Mouse (Mus musculus) effector memory CD4-positive, alpha-beta T cell, adult 5 months (primary cell): Measurements from ENCODE around the gene Slc30a7. TPM values are rescaled to one million over a fixed set of nuclear protein-coding genes. Genes with fewer than 3 reads are reported as not detected.

Source experiments
- polyA plus RNA-seq: library from polyadenylated mRNA; unstranded; fragments of 100-300 nt; shearing (Covaris generic); gene quantifications from one replicate; pipeline ENCODE4 v1.2.1, GENCODE M21; 2017

Slc30a7 gene
- 59.2 TPM for polyA plus RNA-seq

DNA sequence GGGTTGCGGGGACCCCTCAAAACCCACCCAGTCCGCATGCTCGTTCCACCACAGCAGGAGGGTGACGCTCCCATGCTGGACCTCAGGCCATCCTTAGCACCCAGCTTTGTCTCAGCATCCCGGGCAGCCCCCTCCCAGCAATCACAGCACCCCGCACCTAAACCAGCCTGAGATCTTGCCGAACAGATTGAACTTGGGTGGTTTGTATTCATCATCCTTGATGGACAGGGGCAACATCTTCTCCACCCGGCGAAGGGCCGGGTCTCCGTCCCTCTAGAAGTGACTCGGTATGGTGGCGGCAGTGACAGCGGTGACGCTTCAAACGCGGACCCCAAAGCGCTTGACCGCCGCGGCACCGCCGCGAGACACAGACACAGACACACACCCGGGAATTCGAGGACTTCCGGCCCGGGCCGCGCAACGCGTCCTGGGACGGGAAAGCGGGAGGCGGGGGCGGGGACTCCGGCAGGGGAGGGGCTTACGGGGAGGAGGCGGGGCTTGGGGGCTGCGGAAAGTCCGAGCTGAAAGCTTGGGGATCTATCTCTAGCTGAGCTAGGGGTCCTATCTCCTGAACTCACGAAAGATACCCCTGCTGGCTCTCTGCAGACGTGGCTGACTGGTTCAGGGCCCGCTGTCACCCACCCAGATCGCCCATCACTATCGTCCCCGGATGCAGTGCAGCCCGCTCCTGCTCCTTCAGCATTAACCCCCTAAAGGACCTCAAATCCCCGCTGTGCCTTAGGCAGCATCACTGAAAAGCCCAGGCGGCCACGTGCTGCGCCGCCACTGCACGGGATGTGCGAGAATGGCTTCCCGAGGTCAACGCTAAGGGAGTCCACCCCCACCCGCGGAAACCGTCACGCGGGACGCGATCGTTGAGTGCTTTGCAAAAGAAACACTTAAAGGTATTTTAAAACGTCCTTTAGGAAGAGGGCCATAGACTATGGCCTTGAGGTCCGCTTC is at the start of gene Slc30a7, which contains the start of gene Extl2:
Gene Slc30a7, minus strand, starts transcription at position 429 of the 963 bp plus-strand sequence.
Gene Extl2, plus strand, starts transcription at position 485 of the 963 bp plus-strand sequence.

Other genes starting within 250 kb of the Slc30a7 start
- 84.1 TPM for gene Dph5, start 119.6 kb downstream of the Slc30a7 start, polyA plus RNA-seq
- 3.8 TPM for gene Extl2, start 56 bp upstream of the Slc30a7 start, polyA plus RNA-seq
- 0.94 TPM for gene Vcam1, start 122.3 kb upstream of the Slc30a7 start, polyA plus RNA-seq
- not detected for gene Gpr88, start 246.1 kb upstream of the Slc30a7 start, polyA plus RNA-seq